Mouse (Mus musculus) cerebellum, adult 9-11 months (tissue): ENCODE measurements around the gene Shisa9.

Experiments used
- DNase-seq: peaks from one replicate; pipeline ENCODE4 v3.0.0; 2022

Shisa9 gene

DNA sequence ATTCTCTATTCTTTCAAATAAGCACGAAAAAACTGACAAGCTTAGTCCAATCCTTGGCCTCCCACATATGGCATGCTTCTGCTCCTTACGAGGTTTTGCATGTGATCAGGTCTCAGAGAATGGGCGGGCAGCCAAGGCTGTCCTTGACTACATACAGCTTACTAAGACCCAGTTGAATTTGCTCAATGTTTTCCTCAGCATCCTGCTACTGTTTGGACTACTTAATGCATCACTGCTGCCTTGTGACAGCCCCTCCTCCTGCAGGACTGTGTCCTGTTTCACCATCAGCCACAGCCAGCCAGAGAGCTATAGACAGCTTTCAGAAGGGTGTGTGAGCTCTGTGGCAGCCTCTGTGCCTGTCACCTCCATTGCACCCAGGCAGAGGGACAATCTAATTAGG, 92.4 kb downstream of the Shisa9 start:
- no peak for DNase-seq

DNA sequence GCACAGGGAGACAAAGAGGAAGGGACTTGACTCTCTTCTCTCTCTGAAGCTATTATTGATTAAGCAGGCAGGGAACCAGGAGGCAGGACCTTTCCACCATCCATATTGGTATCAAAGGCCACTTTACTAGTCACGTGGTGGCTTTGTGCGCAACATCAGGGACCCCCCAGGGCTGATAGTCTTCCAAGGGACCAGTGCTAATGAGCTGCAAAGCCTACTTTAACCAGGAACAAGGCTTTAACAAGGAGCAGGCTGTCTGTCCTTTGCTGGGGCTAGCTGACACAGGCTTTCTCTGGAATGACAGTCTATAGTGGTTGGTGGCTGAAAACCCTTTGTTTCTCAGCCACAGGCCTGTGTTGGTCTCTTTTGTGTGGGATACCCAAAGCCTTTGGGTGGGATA, 92.8 kb downstream of the Shisa9 start:
- no peak for DNase-seq

DNA sequence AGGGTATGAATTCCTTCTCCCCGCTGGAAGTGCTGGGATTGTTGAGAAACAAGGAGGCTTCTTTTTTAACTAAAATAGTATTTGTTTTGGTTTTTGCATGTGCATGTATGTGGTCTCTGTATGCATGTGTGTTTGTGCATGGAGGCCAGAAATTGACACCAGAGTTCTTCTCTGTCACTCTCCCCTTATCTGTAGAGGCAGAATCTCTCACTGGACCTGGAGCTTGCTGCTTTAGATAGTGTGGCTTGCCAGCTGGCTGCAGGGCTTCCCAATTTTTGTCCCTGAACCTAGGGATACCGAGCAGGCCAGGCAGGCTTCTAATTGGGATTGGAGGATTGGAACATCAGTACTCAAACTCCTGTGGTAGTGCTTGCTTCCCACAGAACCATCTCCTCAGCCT, 99.2 kb downstream of the Shisa9 start:
- no peak for DNase-seq

DNA sequence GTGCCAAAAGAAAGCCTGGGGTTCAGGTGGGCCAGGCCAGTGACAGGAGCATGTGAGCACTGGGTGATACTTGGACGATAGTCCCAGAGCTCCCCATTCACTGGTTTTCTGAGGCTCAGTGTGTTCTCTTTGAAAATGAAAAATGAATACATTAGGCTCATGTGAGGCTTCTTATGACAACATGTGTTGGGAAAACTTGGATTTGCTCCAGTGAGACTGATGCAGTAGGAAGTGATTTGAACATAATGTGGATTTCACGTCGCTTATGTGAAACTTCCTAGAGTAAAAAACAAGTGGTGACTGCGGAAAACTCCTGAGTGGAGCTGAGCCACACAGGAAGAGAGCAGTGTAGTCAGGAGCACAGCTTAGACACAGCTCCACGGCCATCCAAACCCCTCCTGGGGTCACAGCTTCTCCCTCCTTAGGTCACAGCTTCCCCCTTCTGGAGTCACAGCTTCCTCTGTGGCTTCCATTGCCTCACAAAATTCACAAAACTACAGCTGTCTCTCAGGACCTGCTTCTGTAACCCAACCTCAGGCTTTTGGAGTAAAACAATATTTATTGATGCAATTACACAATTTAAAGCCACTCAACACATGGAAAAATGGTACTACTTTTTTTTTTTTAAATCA, 106.8 kb downstream of the Shisa9 start:
- no peak for DNase-seq

DNA sequence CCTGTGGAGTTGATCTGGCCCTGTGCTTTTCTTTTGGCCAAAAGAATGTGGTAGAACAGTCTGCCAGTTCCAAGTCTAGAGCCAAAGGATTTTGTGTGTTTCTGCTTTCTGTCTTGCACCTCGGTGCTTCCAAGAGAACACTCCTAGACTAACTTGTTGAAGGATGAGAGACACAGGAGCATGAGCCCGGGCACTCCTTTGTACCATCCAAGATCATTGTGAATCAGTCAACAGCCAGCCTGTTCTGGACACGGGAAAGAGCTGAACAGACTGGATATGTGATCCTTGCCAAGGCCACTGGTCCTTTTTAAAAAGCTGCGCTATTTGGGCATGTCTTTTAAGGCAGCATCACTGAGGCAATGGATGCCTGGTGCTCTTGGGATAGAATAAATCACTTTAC, 109.3 kb downstream of the Shisa9 start:
- no peak for DNase-seq

DNA sequence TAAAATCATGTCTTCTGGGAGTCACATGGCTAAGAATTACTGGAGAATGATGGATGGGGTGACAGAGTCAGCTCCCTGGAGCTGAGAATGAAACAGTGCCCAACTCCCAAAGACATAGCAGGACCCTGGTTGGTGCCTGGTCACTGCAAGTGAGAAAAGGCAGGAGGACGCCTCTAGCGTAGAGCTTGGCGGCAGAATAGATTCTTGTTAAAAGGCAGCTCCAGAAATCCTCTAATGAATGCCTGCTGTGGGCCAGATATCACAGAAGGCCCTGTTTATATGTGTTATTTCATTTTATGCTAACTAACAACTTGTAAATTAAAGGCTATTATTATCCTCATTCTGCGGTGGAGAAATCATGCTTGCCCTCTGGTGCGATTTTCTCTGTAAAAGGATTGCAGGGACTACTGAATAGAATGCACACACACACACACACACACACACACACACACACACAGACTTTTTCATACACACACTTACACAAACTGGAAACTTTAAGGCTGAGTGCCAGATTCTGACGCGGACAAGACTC, 110.9 kb downstream of the Shisa9 start:
- no peak for DNase-seq

DNA sequence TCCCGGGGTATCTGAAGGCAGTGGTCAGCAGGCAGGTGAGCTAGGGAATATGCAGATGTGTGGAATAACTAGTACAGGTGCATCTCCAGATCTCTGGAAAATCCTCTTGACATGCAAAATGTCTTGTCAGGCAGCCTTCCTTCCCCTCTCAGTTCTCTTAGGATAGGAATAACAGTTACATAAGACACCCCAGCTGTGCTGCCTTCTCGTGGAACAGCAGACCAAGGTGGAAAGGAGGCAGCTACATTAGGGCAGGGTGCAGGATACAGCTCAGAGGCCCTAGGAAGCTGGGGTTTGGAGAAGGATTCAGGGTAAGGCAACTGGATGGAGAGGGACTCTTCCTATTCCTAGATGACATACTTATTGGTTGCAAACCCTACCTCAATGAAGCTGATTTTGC, 111.5 kb downstream of the Shisa9 start:
- DNase-seq: no peak

DNA sequence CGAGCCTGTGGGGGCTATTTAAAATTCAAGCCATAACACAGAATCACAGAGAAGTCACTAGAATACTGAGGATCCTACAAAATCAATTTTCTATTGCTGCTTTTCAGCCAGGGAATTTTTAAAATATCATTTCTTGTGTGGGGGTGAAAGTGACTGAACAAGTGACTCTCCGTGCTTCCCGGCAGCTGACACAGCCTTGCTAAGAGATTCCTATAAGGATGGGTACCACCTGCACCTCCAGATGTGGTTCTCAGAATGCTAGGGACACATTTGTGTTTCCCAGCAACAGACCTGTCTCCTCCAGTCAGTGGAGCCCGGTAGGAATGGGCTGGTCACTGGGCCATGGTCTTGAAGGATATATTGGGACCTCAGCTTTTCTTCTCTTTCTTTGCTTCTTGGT, 124.5 kb downstream of the Shisa9 start:
- no peak for DNase-seq

DNA sequence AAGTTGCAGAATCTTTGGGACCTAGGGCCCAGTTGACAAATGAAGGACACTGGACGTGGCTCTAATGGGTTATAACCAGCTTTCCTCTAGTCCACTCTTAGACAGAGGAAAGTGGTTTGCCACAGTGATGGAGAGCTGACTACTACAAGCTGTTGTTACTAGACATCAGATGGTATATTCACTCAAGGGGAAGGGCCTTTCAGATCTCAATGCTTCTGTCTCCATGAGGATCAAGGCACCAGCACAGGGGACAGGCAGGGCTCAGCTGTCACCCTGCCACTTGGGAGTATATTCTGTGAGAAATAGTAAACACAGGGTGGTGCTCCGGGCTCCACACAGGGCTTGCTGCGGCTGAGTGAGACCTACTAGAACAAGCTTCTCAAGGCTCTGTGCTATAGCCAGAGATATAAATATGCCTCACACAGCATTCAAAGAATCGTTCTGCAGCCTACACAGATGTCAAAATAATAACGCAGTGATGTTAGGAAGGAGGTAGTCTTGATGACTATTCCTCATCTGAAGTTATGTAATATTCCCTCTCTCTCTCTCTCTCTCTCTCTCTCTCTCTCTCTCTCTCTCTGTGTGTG, 127.0 kb downstream of the Shisa9 start:
- DNase-seq: no peak

DNA sequence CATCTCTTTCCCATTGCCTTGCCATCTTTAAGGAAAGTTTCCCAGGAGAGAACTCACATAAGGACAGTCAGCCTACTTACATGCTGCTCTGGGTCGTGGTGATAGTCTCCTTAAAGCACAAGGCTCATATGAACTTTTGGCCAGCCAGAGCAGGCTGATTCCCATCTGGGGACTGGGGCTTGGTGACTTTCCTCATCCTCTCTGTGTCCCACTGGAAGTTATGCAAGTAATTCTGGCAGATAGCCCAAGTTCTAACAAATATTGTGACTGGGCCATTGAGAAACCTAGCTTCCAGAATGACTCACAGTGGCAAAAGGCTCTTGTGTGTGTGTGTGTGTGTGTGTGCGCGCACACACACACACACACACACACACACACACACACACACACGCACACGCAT, 130.5 kb downstream of the Shisa9 start:
- no peak for DNase-seq

DNA sequence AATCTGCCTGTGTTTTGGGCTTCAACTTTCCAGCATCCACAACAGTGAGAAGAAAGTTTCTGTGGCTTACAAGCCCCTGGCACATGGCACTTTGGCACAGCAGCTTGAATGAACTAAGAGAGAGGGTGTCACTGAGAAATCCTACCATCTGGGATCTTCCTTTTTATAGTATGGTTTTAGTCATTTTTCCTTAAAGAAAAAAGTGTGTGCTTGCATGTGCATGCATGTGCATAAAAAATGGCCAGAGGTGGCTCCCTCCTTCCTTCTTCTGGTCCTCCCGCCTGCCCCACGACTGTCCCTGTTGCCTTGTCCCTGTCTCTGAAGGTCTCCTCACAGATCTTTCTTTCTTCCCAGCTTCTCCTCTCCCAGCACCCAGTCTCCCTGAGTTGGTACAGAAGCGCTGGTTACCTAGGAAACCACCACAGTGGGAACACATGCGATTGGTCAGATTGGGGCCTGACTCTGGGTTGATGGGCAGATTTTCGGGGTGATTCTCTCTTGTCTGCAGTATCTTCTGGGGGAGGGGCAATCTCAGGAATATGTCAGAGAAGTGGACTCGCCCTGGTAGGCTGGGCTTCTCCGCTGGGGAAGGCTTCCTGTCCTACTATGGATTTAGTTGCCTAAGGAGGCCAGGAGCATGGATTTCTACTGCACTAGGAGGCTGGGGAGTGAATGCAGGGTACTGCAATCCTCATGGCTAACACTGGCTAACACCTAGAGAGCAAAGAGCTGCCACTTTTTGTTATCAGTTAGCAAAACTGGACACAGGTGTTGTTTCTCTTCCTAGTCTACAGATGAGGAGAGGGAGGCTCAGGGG, 131.3 kb downstream of the Shisa9 start:
- DNase-seq: no peak

DNA sequence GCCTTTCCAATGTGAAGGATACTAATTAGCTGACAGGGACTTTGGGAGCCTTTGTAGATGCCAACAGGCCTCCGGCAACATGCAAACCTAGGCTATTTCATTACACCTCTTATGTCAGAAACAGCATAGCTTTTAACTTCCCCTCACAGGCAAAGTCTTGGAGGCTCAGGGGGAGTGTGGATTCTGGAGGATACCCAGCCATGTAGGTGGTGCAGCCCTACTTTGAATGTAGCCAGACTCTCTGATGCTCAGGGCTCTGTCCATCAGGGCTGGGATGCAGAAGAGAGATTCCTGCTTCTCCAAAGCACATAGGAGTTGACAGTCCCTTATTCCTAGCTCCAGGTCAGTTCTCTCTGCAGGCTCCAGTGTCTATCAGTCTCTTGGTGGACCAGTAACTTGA, 133.0 kb downstream of the Shisa9 start:
- no peak for DNase-seq

DNA sequence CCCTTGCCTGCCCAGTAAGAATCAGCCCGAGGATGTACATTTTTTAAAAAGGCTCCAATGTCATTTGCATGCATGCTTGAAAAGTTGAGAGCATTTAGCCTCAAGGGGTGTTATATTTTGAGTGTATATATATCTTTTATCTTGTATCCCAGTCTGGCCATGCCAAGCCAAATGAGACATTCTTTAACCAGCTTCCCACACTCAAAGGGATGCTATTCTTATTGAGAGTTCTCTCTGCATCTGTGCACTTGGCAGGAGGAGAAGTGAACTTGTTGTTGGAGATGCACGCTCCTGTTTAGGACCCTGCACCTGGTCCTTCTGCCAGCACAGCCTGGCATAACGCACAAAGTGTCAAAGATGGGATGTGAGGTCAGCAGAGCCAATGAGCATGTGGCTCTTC, 135.6 kb downstream of the Shisa9 start:
- no peak for DNase-seq

DNA sequence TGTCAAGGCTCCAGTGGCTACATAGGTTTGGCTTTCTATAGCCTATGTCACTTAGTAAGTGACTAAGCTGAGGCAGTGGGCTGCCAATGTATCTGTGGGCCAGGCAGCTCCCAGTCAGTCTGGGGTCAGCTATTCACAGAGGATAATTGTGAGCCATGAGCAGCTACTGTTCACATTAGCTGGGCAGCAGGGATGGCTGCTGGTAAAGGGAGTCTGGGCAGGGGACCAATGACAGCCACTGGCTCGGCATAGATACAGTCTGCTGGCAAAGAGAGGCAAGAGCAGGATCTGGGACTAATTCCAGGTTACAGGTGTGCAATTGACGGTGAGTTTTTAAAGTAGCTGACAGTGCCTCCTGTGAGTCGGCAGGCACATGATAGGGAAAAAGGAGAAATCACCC, 145.9 kb downstream of the Shisa9 start:
- no peak for DNase-seq

DNA sequence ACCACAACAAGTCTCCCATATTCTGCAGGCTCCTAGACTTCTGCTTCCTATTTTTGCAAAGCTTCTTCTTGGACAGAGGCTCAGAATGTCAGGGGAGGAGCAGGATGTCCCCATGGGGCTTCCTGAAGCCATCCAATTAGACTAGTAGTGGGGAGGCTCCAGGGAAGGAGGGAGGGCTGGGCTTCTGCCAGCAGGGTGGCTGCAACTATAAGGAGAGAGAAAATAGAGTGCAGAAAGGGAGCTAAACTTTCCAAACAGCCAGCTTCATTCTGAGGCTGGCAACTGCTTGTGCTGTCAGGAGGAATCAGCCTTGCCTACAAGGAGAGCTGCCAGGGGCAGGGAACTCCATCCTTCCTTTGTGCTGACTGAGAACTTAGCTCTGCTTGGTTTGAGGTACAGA, 162.8 kb downstream of the Shisa9 start:
- DNase-seq: peak; percentile 20

DNA sequence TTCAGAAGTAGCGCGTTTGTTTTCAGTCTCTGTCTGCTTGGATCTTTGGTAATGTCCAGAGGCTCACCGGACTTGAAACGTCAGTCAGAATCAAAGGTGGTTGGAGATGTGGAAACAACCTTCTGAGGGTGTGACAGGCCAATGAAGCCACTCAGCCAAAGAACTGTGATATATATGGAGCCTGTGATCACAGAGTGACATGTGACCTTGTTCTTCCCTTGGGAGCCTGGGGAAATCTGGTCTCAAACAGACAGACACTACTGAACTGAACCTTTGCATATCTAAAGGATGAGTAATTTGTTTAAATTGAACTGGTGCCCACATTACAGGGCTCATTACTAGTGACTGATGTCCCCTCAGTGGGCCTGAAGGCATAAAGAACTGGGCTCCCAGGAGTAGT, 168.1 kb downstream of the Shisa9 start:
- DNase-seq: no peak

DNA sequence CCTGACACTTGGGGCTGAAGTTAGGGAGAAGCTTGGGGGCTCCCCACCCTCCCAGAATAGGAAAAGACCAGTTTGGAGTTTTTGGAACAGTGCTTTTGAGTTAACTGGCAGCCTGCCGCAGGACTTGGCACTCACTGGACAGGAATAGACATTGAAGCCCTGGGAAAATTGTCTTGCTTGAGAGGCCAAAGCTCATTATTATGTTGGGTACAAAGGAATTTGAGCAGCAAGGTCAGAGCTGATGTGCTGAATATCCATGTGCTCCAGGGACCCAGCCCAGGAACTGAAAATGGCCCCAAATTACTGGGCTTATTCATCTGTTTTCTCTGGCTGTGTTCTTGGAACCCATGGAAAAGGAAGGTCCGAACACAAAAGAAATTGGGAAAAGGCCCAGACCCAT, 170.6 kb downstream of the Shisa9 start:
- DNase-seq: peak; percentile 18

DNA sequence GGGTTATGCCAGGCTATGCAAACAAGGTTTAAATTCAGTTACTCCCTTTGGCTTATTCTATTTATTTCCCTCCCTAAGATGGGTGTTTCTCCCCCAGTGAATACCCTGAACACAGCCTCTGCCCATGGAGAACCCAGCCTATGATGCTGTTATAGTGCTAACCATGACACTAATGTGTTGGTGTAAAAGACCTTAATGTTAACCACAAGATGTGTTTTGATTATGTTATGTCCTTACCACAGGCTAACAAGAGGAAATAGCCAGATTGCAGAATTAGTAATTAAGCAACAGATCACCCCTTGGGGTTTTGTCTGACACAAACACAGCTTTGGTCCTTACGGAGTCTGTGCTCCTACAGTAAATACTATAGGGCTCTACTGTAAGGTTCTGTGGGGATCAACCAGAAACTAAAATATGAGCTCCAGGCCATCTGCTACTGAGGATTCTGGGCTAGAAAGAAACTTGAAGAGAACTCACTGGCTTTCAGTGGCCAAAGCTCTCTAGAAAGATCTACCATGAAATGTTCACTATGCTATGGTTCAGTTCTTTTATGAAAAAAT, 189.6 kb downstream of the Shisa9 start:
- DNase-seq: no peak

DNA sequence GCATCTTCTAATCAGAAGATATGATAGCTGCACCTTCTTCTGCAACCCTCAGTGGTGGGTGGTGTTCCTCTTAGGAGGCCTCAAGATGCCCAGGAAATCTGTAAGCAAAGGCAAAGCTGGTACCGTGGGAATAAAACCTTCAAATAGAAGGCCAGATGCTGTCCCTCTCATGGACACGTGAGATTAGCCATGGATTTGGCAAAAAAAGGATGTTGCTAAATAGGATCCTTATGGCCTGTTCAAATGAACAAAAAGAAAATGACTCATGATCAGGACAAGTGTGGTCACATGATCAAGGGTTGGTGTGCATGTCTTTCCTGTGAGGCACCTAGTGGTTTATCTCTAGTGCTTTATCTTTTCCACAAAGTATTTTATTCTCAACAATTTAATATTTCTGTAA, 194.1 kb downstream of the Shisa9 start:
- no peak for DNase-seq

DNA sequence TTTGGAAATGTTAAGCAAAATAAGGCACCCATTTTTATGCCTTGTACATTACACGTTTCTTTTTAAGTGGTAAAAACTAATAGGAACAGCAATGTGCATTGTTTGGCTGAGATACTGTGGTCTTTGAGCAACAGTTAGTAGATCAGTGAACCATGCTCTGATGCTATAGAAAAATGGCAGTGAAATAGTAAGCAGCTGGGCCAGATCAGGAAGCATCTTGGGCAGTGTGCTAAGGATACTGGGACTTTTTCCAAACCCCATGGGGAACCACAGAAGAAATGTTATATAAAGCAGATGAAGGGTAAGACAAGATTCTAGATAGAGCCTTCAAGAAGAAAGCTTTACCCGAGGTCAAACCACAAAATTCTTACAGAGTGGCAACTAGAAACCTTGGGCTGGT, 205.8 kb downstream of the Shisa9 start:
- no peak for DNase-seq

DNA sequence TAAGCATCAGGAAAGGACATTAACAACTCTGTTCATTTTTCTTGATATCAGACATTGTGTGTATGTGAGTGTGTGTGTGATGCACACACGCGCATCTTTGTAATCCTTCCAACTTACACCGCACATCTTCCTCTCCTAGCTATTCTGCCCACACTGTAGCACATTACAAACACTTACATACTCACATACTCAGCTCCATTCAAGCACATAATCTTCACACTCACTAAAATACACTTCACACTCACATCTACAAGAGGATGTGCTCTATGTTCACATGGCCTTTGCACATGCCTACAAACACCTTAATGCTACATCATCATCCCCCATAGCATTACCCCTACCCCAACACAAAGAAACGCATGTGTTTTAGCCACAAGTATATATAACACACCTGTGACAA, 212.9 kb downstream of the Shisa9 start:
- DNase-seq: no peak

DNA sequence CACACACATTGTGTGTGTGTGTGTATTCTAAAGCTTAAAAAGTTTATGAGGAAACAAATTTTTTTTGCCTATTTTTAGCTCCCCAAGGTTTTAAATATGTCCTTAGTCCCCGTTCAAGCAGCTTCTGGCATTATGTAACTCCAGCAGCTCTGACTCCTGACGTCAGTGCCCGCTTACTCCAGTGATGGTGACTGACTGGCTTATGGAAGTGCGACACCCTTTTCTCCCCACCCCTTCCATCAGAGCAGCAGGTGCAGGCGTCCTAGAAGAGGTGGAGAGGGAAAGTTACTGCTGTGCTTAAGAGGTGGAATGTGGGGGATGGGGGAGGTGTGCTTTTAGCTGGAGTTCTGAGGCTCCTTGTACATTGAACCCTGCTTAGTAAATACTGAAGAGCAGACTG, 213.7 kb downstream of the Shisa9 start:
- peak; percentile 2 for DNase-seq

DNA sequence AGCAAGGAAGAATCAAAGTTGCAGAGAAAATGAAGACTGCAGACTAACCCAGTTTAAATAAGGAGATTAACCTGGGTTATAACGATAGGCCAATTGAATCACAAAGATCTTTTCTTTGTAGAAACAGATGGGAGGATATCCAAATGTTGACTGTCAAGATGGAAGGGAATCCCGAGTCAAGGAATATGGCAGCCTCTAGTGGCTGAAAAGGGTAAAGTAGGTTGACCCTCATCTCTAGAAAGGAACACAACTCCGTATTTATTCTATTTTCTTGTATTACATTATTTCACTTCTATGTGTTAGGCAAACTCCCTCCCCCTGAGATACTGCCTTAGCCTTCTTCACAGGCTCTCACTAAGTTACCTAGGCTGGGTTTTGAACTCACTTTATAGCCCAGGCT, 217.3 kb downstream of the Shisa9 start:
- DNase-seq: peak; percentile 8

DNA sequence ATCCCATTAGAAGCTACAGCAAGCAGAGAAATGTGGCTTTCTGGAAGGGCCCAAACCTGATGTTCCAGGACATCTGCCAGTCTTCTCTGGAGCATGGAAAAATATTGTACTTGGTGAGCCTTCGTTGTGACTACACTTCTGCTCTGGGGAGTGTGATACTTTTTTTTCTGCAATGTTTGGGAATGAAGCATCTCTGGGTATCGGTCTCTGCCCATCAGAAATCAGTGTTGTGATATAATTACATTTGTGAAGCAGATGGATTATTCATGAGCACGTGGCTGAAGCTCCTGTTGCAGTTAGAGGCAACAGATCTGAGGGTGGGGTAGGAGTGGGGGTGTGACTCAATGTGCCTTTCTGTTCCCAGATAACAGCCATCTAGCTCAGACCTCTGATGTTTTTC, 218.2 kb downstream of the Shisa9 start:
- DNase-seq: no peak
